Mouse (Mus musculus): ENCODE measurements at regions not wholly inside any gene's neighbourhood (a gene's known extent, or its start where the extent isn't known, plus 50 kb on each side); places are given as distances from the start of the nearest gene placed in this dataset.

GRCm38 (mm10) chr17:50442062-50442461, 67.1 kb upstream of the Plcl2 start:
- TF ChIP-seq CTCF (IDR thresholded peaks at IDR 0.05; ENCODE audit: low read depth) = no peak
- TF ChIP-seq EP300 (optimal IDR thresholded peaks at IDR 0.05) = no peak
